Mouse (Mus musculus) layer of hippocampus, adult 8-10 months (tissue): Measurements from ENCODE around the gene Selplg. TPM values are rescaled to one million over a fixed set of nuclear protein-coding genes. Genes with fewer than 3 reads are reported as not detected.
"Not testable (repeated sequence)": the region's sequence is repeated elsewhere in the genome, so short reads cannot be mapped to it uniquely, and the experiment has no call there.

Source experiments
- DNase-seq, 2 experiments: peaks; one replicate each; pipeline ENCODE4 v3.0.0; 2022; ENCODE audit warnings: low spot score in 2 of 2
- total RNA-seq, 4 experiments: library from RNA; stranded (reverse); gene quantifications; 2 replicates each; pipeline ENCODE4 v1.2.4; 2022

Selplg gene
- total RNA-seq, 4 experiments from 2014 or later: 27.3 to 84.9 (median 53.7) TPM

DNA sequence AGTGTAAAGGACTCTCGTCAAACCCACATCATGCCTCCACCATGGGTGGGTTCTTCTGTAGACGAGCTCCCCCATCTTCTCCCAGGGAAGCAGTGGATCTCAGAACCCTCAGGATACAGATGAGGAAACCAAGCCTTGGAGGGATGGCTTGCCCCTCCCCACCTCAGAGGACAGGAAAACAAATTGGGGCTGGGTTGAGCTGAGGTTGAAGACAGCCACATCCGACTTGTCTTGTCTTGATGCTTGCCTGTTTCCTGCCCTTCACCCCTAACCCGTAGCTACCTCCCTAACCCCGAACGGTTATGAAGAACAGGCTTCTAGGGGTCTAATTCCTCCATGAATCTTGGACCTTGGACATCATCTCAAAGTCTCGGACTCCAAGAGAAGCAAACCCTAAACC lies 6.9 kb downstream of the Selplg start:
- DNase-seq: no peak

DNA sequence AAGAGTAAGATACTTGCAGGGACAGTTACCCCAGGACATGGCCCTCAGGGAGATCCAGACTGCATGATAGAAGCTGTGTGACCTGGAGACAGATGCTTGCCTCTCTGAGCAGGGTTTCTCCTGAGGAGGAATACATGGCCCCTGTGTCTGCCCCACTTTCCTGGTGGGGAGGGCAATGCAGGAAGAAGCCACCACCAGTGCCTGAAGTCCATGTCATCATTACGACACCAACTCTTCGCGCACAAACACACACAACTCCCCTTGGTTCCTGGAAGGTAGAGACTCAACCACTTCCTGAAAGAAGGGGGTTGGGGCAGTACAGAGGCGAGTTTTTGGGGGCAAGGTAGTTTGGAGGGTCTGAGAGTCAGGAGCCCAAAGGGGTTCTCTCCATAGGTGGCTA lies 8.2 kb downstream of the Selplg start:
- DNase-seq: no peak

DNA sequence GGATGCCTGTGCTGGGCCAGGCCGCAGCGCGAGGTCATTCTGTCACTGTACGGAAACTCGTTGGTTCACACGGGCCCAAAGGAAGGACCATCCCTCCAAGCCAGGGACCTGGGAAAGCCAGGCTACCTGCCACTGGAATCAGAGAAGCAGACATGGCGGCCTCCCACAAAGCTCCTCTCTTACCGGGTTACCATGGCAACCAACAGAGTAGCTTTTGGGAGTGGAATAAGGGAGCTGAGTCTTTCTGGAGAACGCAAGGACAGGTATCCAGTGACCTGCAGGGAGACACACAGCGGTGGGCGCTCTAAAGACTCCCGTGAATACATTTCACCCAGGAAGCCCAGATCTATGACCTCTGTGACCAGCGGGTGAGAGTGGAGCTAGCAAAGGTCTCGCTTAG lies 13.9 kb downstream of the Selplg start:
- DNase-seq: no peak

DNA sequence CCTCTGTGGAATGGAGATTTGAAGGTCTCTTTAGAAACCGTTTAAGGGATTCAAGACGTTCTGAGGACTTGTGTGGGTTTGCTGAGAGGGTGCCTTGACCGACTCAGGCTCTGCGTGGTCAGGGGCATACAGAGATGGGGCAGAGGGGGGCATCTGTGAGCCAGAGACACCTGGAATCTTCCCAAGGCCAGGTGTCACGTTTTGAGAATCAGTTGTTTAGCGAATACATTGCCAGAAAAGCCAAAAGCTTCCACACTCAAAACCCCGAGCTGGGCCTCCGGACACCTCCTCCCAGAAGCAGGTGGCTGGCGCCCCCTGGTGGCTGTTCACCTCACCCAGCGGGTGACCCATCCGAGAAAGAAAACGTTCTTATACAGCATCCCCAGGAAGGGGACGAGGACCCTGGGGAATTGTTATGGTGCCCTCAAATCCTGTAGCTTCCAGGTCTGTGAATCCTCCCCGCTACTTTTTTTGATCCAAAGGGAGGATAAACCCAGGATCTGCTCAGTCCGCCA lies 16.7 kb downstream of the Selplg start:
- DNase-seq: peak in 1 of 2 experiments; percentile 36

DNA sequence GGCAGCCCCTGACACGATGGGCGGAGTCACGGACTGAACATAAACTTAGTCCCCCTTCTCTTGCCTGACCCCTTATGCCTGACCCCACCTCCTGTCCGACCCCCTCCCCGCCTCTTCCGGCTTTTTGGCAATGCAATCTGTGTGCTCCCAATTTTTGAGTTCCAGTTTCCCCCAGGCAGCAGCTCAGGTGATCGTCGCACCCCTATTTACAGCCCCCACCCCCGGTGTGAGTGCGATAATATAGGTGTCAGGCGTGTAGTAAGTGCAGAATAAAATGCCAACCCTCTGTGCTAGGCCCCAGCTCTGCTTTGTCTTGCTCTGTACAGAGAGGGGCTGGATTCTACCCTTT lies 17.4 kb downstream of the Selplg start:
- DNase-seq: no peak

DNA sequence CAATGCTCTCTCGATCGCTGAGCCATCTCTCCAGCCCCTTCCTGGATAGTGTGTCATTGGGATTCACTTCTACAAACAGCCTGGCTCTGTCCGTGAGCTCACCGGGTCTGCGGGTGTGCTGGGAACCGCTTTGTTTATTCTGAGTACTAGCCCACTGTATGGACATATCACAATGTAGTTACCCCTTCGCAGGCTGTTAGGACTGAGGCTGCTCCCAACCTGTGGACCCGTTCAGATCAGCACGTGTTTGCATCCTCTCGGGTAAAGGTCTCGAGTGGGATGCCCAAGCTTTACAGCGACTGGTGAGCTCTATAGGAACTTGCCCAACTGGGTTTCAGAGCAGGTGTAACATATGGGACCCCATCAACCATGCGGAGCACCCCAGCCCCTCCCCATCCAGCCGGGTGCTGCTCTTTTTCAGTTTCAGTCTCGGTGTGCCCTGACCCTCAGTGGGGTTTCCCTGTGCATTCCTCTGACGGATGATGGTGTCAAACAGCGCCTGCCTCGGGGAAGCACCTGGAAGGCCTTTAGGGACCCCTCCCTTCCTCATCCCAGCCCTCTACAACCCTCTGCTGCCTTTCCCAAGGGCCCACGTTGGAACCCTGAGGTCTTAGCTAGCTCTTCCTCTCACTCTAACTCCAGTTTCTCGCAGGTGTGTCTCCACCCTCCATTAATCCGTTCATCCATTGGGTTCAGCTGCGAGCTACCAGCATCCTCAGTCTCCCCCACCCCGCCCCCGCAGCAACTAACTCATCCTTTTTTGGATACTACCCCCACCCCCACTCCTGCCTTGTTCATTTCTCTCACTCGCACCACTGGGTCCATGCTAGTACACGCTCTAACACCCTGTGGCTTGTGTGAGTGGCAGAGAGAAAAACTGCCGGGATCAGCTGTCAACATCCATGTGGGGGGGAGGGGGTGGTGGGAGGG lies 18.1 kb downstream of the Selplg start:
- DNase-seq: no peak

DNA sequence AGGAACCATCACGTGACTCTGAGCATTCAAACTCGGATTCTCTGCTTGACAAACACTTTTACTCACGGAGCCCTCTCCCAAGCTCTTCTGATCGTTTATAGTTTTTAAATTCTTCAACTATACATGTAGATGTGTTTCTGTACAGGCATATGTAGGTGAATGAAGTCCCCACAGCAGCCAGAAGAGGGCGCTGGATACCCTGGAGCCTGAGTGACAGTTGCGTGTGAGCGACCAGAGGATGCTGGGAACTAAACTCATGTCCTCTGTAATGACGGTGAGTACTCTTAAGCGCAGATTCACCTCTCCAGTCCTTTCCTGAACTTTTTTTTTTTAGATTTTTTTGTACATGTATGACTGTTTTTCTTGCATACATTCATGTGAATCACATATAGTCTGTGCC lies 18.8 kb downstream of the Selplg start:
- DNase-seq: no peak

DNA sequence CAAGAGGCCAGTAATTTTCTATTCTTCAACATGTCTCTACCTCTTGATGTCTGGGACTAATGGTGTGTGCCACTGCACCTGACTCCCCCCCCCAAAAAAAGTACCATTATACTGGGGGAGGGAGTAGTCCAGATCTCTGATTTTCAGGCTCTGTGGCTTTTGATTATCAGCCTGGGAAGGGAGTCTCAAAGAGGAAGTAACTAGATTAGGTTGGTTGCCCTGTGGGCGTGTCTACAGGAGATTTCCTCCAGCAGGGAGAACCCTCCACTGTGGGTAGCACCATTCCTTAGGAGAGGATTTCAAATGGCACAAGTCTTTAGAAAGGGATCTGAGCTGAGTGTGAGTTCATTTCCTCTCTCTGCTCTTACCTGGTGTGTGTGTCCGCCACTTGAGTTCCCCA lies 19.8 kb downstream of the Selplg start:
- no peak for DNase-seq

DNA sequence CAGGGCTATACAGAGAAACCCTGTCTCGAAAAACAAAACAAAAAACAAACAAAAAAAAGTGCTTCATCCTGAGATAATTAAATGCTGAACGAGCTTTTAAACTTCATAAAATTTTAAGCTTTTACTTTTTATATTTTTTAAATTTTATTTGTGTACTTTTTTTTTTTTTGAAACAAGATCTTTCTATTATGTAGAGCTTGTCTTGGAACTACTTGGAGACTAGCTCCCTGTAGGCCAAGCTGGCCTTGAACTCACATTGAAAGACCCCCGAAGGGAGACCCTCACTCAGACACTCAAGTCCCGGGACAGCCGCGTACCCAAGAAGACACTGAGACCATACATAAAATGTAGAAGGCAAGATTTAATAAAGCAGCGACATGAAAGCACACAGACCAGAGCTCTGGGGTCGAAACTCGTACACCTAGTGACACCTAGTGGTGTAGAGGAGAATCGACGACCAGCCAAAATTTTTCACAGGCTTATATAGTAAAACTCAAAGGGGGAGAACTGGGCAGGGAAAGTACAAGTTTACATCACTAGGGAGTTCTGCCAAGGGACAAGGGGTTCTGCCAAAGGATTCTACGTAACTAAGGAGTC lies 20.5 kb downstream of the Selplg start:
- not testable (repeated sequence) for DNase-seq

DNA sequence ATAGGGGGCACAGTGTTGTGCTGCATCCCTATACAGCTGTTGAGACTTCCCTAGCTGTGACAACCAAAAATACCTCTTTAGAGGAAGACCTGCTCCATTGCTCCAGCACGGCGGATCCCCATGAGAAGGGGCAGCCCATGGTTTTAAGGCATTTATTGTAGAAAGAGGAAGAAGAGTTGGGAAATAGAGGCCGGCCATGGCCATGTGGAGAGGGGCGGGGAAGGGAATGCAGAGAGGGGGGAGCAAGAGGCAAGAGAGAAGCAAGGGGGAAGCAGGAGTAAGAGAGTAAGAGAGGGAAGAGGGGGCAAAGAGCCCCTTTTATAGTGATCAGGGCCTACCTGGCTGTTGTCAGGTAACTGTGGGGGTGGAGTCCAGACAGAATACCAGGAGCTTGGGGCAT lies 22.3 kb downstream of the Selplg start:
- no peak for DNase-seq

DNA sequence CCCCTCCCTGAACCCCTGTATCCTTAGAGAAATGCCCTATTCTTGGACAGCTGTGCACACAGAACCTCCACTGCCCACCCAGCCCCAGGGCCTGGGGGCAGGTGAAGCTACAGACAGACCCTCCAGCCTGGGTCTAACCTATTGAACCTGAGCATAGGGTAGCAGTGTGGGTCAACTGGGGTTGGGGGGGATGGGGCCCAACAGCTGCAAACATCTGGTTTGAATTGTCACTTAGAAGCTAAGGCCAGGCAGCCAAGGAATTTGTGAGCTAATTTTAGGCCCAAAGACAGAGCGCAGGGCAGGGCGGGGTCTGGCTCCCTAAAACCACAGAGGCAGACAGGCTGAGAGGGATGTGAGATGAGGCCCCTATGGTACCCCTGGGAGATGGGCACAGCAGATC lies 24.3 kb downstream of the Selplg start:
- DNase-seq: no peak

DNA sequence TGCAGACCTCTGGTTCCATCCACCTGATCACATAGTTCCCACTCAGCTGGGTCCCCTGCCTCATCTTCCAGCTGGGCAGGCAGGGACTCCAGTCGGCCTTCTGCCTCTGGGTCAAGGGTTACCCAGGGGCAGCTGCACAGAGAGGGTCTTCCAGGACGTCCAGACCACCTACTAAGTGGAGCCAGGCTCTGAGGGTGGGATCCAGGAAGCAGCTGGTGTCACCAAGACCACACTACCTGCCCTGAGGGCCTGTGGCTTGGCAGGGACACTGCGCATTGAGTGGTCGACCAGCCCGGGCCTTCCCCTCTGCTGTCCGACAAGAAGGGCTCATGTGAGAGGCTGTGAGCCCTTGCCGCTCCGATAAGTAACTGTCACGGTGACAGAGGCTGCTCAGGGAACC lies 24.7 kb downstream of the Selplg start:
- DNase-seq: no peak

DNA sequence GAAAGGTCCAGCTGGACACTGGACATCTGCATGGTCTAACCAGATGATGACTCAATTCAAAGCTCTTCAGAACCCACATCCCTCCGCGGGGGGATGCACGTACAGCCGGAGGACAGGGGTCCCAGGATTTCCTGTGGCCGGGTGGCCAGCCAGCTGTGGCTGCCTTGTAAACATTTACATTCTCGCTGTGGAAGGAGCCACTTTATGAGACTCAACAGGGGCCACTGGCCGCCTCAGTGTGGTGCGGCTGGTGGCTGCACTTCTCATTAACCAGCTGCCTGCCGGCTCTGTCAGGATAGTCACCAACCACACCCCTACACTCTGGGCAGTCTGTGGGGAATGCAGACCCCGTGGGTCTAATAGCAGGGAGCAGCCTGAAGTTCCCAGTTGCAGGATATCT lies 26.0 kb downstream of the Selplg start:
- no peak for DNase-seq

DNA sequence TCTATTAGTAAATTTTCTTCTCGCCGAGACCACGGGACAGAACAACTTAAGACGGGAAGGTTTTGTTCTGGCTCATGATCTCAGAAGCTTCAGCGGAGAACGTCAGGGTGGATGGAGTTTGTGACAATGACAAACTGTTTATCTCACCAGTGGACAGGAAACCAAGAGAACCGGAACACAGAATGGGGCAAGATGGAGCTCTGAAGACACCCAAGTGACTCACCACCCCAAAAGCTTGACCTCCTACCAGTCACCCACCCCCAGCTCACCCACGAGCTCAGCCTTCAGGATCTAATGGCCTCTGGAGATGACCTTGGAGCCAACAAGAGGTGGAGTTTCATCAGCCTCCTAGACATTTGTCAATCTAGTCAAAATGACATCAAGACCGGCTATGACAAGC lies 27.1 kb downstream of the Selplg start:
- no peak for DNase-seq

DNA sequence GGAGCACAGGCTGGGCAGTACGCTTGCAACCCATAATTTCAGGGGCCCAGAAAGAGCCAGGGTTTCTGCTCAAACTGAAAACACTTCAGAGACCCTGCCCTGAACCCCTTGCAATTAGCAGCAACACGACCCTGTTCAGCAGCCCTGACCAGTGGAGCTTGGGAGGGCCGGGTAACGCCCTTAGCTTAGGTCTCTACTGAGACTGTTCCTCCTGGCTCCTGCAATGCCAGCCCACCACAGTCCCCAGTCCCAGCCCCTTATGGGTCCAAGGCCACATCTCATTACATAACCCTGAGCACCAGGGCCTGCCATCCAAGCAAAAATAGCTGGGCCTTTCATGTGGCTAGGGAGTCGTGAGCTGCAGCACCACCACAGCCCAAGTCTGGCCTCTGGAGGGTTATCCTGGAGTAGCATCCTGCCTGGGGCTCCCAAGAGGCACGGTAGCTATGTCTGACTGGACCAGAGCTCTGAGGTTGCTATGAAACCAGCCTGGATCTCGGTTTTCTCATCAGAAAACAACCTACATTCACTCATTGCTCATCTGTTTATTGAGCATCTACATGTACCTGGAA lies 28.0 kb downstream of the Selplg start:
- DNase-seq: no peak

DNA sequence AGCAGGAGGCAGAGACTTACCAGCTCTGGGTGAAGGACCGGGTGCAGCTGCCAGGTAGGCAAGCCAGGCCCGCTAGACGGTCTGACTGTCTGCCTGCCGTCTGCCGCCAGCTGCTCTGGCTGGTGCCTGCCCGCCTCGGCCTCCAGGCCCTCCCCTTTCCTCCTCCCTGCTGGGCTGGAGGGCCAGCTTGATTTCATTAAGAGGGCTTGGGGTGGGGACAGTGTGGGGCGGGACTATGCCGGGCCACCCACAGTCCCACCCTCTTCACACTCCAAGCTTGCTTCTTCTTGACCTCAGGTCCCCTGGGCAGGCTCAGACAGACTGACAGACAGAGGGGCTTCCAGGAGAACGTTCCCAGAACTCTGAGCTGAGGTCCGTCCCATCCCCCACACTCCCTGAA lies 32.2 kb downstream of the Selplg start, which contains the start of gene Tmem119:
Gene Tmem119, minus strand, starts transcription at position 237 of the 400 bp plus-strand sequence.
- no peak for DNase-seq

DNA sequence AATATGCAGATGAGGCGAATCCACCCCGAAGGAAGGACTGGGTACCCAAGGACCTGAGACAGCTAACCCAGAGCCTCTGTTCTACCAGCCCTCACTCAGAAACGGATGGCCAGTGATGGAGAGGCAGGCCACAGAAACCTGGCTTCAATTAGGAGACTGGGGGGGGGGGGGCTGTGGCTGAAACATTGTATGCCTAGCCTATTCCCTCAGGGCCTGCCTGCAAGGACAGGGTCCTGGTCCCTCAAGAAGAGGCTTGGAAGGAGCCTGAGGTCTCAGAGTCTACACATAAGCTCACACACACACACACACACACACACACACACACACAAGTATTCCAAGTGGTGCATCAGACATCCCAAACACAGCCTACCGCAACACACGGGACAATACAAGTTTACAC lies 32.8 kb downstream of the Selplg start:
- DNase-seq: no peak

DNA sequence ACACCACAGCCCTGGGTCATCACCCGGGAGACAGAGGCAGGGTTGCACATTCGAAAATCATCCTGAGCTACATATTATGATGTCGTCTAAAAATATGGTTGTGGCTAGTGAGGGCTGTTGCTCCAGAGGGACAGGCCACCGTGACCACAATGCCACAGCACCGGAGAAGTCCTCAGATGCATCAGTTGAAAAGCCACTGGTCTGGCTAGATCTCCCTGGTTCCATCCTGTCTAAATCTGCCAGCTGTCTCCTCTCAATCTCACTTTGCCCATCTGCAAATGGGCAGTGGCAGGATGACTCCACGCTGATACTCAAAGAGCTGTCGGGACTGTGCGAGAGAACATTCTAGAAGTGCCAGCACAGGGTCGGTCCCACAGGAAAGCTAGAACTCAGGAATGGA lies 33.9 kb downstream of the Selplg start:
- no peak for DNase-seq

DNA sequence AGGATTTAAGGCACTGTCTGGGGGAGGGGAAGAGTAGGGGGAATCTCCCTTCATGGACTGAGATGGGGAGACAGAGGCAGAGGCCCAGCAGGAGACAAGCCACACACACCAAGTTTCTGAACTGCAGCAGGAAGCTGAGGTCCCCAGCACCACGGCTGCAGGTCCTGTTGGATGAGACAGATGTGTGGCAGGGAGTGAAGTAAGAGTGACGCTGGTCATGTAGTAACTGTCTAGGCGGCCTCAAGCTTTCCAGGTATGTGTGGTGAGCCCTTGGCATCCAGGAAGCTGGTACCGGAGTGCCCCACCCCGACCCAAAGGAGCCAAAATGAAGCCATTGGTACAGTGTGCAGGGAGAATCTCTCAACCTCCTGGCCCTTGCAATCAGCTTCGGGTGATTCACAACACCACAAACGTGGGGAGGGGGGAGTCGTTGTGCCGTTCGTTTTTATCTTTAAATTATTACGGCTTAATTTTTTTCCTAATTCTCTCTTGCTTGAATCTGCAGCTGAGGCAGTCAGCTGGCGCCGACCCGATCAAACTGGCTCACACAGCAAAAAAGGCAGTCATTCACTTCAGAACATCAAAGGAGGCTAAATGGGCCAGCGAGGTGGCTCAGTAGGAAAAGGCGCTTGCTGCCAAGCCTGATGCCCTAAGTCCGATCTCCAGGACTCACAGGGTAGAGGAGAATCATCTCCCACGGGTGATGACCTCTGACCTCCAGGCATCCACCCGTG lies 35.1 kb downstream of the Selplg start:
- DNase-seq: no peak

DNA sequence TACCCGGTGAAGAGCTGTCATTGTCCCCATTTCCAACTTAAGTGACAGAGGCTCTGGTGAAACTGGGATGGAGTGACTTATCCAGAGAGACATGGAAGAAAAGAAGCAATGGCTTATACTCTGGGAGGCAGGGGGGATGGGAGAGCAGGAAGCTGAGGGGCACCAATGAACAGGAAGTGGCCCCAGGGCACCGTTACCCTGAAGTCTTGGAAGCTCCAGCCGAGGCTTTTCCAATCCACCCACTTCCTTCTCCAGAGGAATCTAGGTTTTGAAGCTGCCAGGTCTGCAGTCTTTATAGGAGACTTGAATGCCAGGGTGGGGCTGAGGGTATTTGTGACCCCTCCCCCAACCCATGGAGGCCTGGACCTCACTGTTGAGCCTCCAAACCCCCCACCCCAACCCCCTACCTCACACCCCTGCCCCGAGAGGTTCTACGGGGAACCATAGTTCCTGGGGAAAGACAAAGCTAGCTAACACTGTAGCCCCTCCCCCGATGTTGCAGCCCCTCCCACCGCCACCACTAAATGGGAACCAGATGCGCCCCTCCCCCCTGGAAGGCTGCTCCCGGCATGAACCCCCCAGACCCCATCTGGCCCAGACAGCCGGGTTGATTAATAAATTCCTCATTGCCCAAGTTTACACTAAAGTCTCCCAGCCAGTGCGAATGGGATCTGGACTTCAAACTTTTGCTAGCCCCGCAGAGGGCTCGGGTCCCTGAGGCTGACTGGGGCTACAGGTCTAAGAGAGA lies 35.9 kb downstream of the Selplg start:
- no peak for DNase-seq
